In genomic region chr3:142372465-142373147, GRCm38 (mm10) we compare ENCODE assay signal across 30 mouse cellular contexts. TPM values are rescaled to one million over a fixed set of nuclear protein-coding genes. Genes with fewer than 3 reads are reported as not detected.
DNase-seq lines count a peak whose midpoint lies in the region; ATAC-seq and TF ChIP-seq lines count a peak whose summit lies in the region.
"Had no signal": no experiment of that assay in that cellular context is flagged by ENCODE, and none has a peak within 500 bp of the region (broad histone marks: within the 10 kb centered on the region; RNA-seq: fewer than 3 reads in every experiment).

No protein-coding gene starts in this region.

- no peak overlapping the region for H3K4me2 ChIP-seq in lung, postnatal 0 days (replicated peaks; ENCODE audit: low read depth, low read length)
- H3K4me2 ChIP-seq: forebrain, embryonic 15.5 days; hindbrain, embryonic 13.5 days; limb, embryonic 12.5 days; liver, embryonic 13.5 days had no signal

- ATAC-seq in lung, postnatal 0 days: no peak
- no peak for ATAC-seq in inflammation-experienced regulatory T-cells, adult 6 months
- ATAC-seq: activated CD4-positive, CD25-positive, alpha-beta regulatory T cell, adult 4 months; CD4-positive, CD25-positive, alpha-beta regulatory T cell, adult 4 months; forebrain, embryonic 15.5 days; intestine, postnatal 0 days; midbrain, embryonic 16.5 days had no signal

- no peaks in the 10 kb centered on the region for H3K9me3 ChIP-seq in lung, postnatal 0 days (ENCODE audit: low read length)
- H3K9me3 ChIP-seq: forebrain, embryonic 15.5 days; hindbrain, embryonic 13.5 days; limb, embryonic 12.5 days; liver, embryonic 13.5 days; midbrain, embryonic 10.5 days had no signal

- no peaks in the 10 kb centered on the region for H3K36me3 ChIP-seq in lung, postnatal 0 days (ENCODE audit: insufficient read depth, low read length)
- H3K36me3 ChIP-seq: forebrain, embryonic 10.5 days; forebrain, embryonic 15.5 days; hindbrain, embryonic 13.5 days; limb, embryonic 12.5 days; liver, embryonic 13.5 days; midbrain, embryonic 10.5 days had no signal

- WGBS in lung, postnatal 0 days: 91% methylated on average over 6 of the region's 6 CpGs
- 89% methylated on average over 6 of the region's 6 CpGs for WGBS in lung, adult 2 months

- TF ChIP-seq POLR2A in lung, adult 2 months (IDR thresholded peaks at IDR 0.05; ENCODE audit: borderline replicate concordance, extremely low read depth, low read depth, low read length): no peak
- no peak for TF ChIP-seq POLR2A in embryonic fibroblast, embryonic 13.5 days (IDR thresholded peaks at IDR 0.05; ENCODE audit: low read depth, low read length)

- no peak for TF ChIP-seq CTCF in lung, postnatal 0 days (IDR thresholded peaks at IDR 0.05)
- no peak for TF ChIP-seq CTCF in lung, adult 2 months (IDR thresholded peaks at IDR 0.05; ENCODE audit: insufficient read depth, low read length)
- TF ChIP-seq CTCF in embryonic fibroblast, embryonic 13.5 days (IDR thresholded peaks at IDR 0.05; ENCODE audit: borderline replicate concordance, insufficient read depth, low read length): no peak

- no peak overlapping the region for H3K9ac ChIP-seq in lung, postnatal 0 days (replicated peaks; ENCODE audit: low read depth)
- H3K9ac ChIP-seq: forebrain, embryonic 15.5 days; hindbrain, embryonic 13.5 days; limb, embryonic 12.5 days; liver, embryonic 13.5 days had no signal

- peak; percentile 48 for TF ChIP-seq EP300 in lung, postnatal 0 days (IDR thresholded peaks at IDR 0.05)

- no peak overlapping the region for H3K4me3 ChIP-seq in lung, postnatal 0 days (ENCODE audit: low read depth, low read length)
- no peak overlapping the region for H3K4me3 ChIP-seq in lung, adult 2 months (replicated peaks; ENCODE audit: extremely low read depth, low read depth, low read length)
- no peak overlapping the region for H3K4me3 ChIP-seq in embryonic fibroblast, embryonic 13.5 days (ENCODE audit: insufficient read depth, low read length)
- H3K4me3 ChIP-seq: forebrain, embryonic 10.5 days; forebrain, embryonic 15.5 days; hindbrain, embryonic 13.5 days; limb, embryonic 12.5 days; liver, embryonic 13.5 days; midbrain, embryonic 10.5 days had no signal

- H3K27ac ChIP-seq in lung, postnatal 0 days (ENCODE audit: low read length): no peak overlapping the region
- H3K27ac ChIP-seq in embryonic fibroblast, embryonic 13.5 days (ENCODE audit: insufficient read depth, low read length): peak overlapping the region; percentile 78
- H3K27ac ChIP-seq: forebrain, embryonic 10.5 days; forebrain, embryonic 15.5 days; hindbrain, embryonic 13.5 days; limb, embryonic 12.5 days; liver, embryonic 13.5 days; midbrain, embryonic 10.5 days had no signal

- no peaks in the 10 kb centered on the region for H3K27me3 ChIP-seq in lung, postnatal 0 days (replicated peaks; ENCODE audit: insufficient read depth, low read length)
- H3K27me3 ChIP-seq: forebrain, embryonic 15.5 days; hindbrain, embryonic 13.5 days; limb, embryonic 12.5 days; liver, embryonic 13.5 days had no signal

- no peaks in the 10 kb centered on the region for H3K4me1 ChIP-seq in lung, postnatal 0 days (ENCODE audit: insufficient read depth, low read depth, low read length)
- H3K4me1 ChIP-seq in lung, adult 2 months (ENCODE audit: control insufficient read depth, insufficient read depth, low read length): peaks cover 2% of the 10 kb centered on the region
- H3K4me1 ChIP-seq in embryonic fibroblast, embryonic 13.5 days (ENCODE audit: control insufficient read depth, insufficient read depth, low read length): peaks cover 12% of the 10 kb centered on the region

- DNase-seq in gastrocnemius, postnatal 25 days: peak; percentile 63
- no peak for DNase-seq in gastrocnemius, postnatal 4 days (ENCODE audit: low spot score in 2 of 2)
- no peak for DNase-seq in lung, postnatal 0 days (ENCODE audit: low spot score)
- DNase-seq in lung, adult 2 months: no peak
- no peak for DNase-seq in cerebellum, postnatal 14 days
- DNase-seq: adrenal gland, adult 2 months; adrenal gland, postnatal 36 days; cerebellum, adult 2 months; cerebellum, postnatal 36 days; heart, postnatal 36 days; kidney, adult 9 months; kidney, postnatal 14 days; layer of hippocampus, adult 9-11 months; liver, embryonic 13.5 days; lung, adult 18-20 months; lung, postnatal 14 days; right cerebral cortex, postnatal 25 days; spleen, adult 18-20 months; thymus, postnatal 36 days had no signal

RNA-seq across cellular contexts. Expression of gene Pdlim5, which starts 22.9 kb away (rescaled TPM):
- total RNA-seq in gastrocnemius, postnatal 25 days (2021): 100 to 1,000 TPM; 560 to 651 TPM
- total RNA-seq in gastrocnemius, postnatal 4 days (2021): 100 to 1,000 TPM; 353 to 367 TPM
- 25.8 and 28.4 TPM in 2 replicates for polyA plus RNA-seq in lung, postnatal 0 days (2015; fragmentation: Nextera tagmentation; extraction: Ambion mirVana)
- 43.5 and 52.6 TPM in 2 replicates for polyA plus RNA-seq in lung, adult 2 months (2012; rRNA removed)
- polyA plus RNA-seq in embryonic fibroblast, embryonic 13.5 days (2011; ENCODE audit: insufficient read length, low read depth, missing spikeins): 192 and 292 TPM in 2 replicates
- 10 to 100 TPM; 21.5 to 25.7 (median 25.4) TPM for polyA plus RNA-seq in inflammation-experienced regulatory T-cells, adult 6 months (2017; shearing (Covaris generic))
